Mouse (Mus musculus): ENCODE data around the gene Khdc3. TPM values are rescaled to one million over a fixed set of nuclear protein-coding genes. Genes with fewer than 3 reads are reported as not detected.
A peak's percentile ranks its signal among the peaks of the same experiment; 100 is the strongest.
"Not testable (repeated sequence)": the region's sequence is repeated elsewhere in the genome, so short reads cannot be mapped to it uniquely, and the experiment has no call there.

Gene Khdc3
- polyA plus RNA-seq, 1 experiment from 2014 or later, result not detected

DNA sequence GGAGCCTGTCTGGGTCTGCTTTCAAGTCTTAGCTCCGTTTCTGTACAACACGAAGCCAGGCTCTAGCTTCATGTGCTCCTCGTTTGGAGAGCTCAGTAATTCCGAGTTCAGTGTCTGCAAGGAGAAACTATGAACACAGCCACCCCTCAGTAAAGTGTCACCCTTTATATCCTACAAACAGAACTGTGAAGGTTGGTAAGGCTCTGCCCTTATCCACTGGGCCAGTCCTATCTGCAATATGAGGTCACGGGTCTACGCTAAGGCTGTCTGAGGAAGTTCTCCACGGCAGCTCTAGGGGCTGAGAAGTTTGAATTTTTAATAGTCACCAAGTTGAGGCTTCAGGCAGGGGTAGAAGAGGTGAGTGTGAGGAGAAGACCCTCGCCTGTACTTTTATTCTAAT, 29.2 kb upstream of the Khdc3 start:
- no peak for DNase-seq (ENCODE audit: low spot score)
- peaks cover 4% of the 10 kb centered on the region for H3K4me1 ChIP-seq (replicated peaks; ENCODE audit: control insufficient read depth, insufficient read depth, low read length)
- H3K4me2 ChIP-seq, result no peak overlapping the region
- H3K4me3 ChIP-seq (ENCODE audit: low read depth, low read length), result no peak overlapping the region
- no peaks in the 10 kb centered on the region for H3K9me3 ChIP-seq (ENCODE audit: control insufficient read depth, low read length)
- no peaks in the 10 kb centered on the region for H3K36me3 ChIP-seq (ENCODE audit: control insufficient read depth, insufficient read depth, low read length)
- no peak overlapping the region for H3K27ac ChIP-seq (ENCODE audit: low read depth, low read length)
- 59% methylated on average over 8 of the region's 8 CpGs for WGBS
- peak; percentile 30; the same call in 1 of the 2 replicates for ATAC-seq (replicated peaks; ENCODE audit: low FRiP score)
- no peaks in the 10 kb centered on the region for H3K27me3 ChIP-seq (replicated peaks; ENCODE audit: control insufficient read depth, insufficient read depth, low read length)
- no peak overlapping the region for H3K9ac ChIP-seq (ENCODE audit: low read depth, low read length)

DNA sequence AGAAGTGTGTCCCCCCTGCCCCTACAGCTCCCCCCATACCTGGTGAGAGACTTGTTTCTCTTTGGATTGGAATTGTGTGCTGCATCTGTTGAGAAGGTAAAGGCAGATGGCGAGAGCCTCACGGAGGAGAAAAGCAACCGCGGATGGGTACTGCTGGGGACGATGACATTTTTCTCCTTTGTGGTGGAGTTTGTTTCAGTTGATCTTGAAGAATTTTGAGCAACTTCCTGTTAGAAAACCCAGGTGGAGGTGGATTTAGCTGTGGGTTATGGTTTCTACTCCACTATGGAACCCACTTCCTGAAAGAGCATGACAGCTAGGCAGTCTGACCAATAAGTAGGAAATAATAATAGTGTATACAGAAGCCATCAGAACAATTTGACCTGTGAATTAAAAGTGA, 28.5 kb upstream of the Khdc3 start:
- no peaks in the 10 kb centered on the region; the same call in none of the 2 replicates for H3K4me1 ChIP-seq (replicated peaks; ENCODE audit: control insufficient read depth, insufficient read depth, low read length)
- H3K27ac ChIP-seq (ENCODE audit: low read depth, low read length), result no peak overlapping the region
- no peaks in the 10 kb centered on the region for H3K36me3 ChIP-seq (ENCODE audit: control insufficient read depth, insufficient read depth, low read length)
- 66% methylated on average over 5 of the region's 5 CpGs for WGBS
- no peaks in the 10 kb centered on the region for H3K27me3 ChIP-seq (replicated peaks; ENCODE audit: control insufficient read depth, insufficient read depth, low read length)
- ATAC-seq (replicated peaks; ENCODE audit: low FRiP score), result no peak
- no peak overlapping the region for H3K4me2 ChIP-seq
- no peak overlapping the region for H3K4me3 ChIP-seq (ENCODE audit: low read depth, low read length)
- no peak for DNase-seq (ENCODE audit: low spot score)
- H3K9ac ChIP-seq (ENCODE audit: low read depth, low read length), result no peak overlapping the region
- H3K9me3 ChIP-seq (ENCODE audit: control insufficient read depth, low read length), result no peaks in the 10 kb centered on the region

GRCm38 (mm10) chr9:73079349-73079748, 22.3 kb upstream of the Khdc3 start:
- not testable (repeated sequence) for H3K4me2 ChIP-seq; H3K4me1 ChIP-seq (replicated peaks; ENCODE audit: control insufficient read depth, insufficient read depth, low read length); H3K4me3 ChIP-seq (ENCODE audit: low read depth, low read length); H3K9ac ChIP-seq (ENCODE audit: low read depth, low read length); H3K27me3 ChIP-seq (replicated peaks; ENCODE audit: control insufficient read depth, insufficient read depth, low read length); H3K9me3 ChIP-seq (ENCODE audit: control insufficient read depth, low read length); H3K36me3 ChIP-seq (ENCODE audit: control insufficient read depth, insufficient read depth, low read length); DNase-seq (ENCODE audit: low spot score); H3K27ac ChIP-seq (ENCODE audit: low read depth, low read length); ATAC-seq (replicated peaks; ENCODE audit: low FRiP score)
- WGBS, result 78% methylated on average over 9 of the region's 12 CpGs

DNA sequence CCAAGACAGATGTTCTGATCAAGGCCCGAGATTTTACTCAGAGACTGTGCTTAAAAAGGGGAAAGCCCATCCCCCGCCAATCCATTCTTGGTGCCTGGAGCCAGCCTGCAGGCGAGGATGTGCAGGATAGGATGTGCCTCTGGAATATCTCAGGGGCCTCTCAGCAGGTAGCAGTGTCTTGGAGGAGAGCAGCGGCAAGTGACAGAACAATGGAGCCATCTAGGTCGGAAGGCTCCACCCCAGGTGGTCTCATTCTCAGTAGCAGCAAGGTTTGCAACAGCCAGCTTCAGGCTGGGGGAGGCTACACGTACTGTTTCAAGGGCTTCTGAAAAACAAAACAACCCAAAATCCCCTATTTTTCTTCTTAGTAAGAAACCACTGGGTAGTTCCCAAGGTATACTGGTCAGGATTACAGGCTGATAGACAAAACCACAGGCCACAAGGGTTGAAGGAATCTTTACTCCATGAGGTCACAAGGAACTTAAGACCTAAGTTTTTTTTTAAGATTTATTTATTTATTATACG, 21.8 kb upstream of the Khdc3 start:
- Histone ChIP-seq H3K9ac (ENCODE audit: low read depth, low read length) (no peak overlapping the region), H3K27ac (ENCODE audit: low read depth, low read length) (no peak overlapping the region), H3K9me3 (ENCODE audit: control insufficient read depth, low read length) (no peaks in the 10 kb centered on the region), H3K4me3 (ENCODE audit: low read depth, low read length) (no peak overlapping the region), H3K4me1 (replicated peaks; ENCODE audit: control insufficient read depth, insufficient read depth, low read length) (no peaks in the 10 kb centered on the region), H3K4me2 (no peak overlapping the region), H3K27me3 (replicated peaks; ENCODE audit: control insufficient read depth, insufficient read depth, low read length) (no peaks in the 10 kb centered on the region), H3K36me3 (ENCODE audit: control insufficient read depth, insufficient read depth, low read length) (no peaks in the 10 kb centered on the region)
- no peak for DNase-seq (ENCODE audit: low spot score)
- ATAC-seq (replicated peaks; ENCODE audit: low FRiP score), result no peak
- whole genome bisulfite sequencing, result 65% methylated on average over 7 of the region's 7 CpGs

DNA sequence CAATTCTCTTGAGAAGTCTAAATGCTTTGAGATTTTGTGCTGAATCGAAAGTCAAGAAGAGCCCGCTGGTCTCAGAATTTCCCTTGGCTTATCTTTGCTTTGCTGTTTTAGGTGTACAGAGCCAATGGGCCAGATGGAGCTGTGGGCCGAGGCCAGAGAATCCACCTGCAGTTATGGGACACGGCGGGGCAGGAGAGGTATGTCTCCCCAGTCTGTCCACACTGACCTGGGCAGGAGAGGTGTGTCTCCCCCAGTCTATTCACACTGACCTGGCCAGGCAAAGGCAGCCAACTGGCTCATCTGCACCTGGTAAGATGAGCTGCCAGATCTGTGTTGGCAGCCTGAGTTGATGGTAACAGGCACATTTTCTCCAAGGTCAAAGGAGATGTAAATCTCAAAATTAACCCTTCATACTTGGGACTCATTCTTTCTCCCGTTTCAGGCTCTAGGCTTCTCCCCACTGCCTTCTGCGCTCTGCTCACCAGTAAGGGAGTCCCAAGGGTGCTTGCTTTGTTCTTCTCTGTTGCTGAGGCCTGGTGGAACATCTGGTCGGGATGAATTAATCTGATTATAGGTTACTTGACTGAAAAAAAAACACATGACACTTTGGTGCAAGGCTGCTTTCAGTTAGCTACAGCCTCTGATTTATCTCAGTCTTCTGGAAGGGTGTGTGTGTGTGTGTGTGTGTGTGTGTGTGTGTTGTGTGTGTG, 19.2 kb upstream of the Khdc3 start:
- no peaks in the 10 kb centered on the region for H3K27me3 ChIP-seq (replicated peaks; ENCODE audit: control insufficient read depth, insufficient read depth, low read length)
- no peak overlapping the region for H3K4me3 ChIP-seq (ENCODE audit: low read depth, low read length)
- 80% methylated on average over 8 of the region's 8 CpGs for WGBS
- no peak for DNase-seq (ENCODE audit: low spot score)
- ATAC-seq (replicated peaks; ENCODE audit: low FRiP score), result no peak
- H3K9ac ChIP-seq (ENCODE audit: low read depth, low read length), result no peak overlapping the region
- no peak overlapping the region for H3K4me2 ChIP-seq
- no peaks in the 10 kb centered on the region for H3K9me3 ChIP-seq (ENCODE audit: control insufficient read depth, low read length)
- H3K27ac ChIP-seq (ENCODE audit: low read depth, low read length), result no peak overlapping the region
- H3K36me3 ChIP-seq (ENCODE audit: control insufficient read depth, insufficient read depth, low read length), result no peaks in the 10 kb centered on the region
- H3K4me1 ChIP-seq (replicated peaks; ENCODE audit: control insufficient read depth, insufficient read depth, low read length), result peaks cover 3% of the 10 kb centered on the region

DNA sequence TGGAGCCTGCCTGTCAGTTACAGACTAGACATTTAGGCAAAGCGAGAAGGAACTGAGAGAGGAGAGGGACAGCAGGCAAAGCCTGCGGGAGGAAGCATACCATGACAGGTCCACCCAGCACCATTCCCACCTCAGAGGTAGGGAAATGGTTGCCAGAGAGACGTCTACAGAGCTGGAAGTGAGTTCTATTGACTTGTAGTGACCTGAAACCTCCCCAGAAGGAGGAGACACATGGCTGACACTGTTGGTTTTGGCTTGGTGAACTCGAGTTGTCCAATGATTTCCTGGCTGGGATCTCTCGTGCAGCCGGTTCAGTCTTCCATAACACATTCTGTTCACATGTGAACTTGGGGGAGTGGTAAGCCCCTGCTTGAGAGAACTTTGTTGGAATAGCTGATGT, 17.7 kb upstream of the Khdc3 start:
- Histone ChIP-seq H3K9ac (ENCODE audit: low read depth, low read length) (no peak overlapping the region), H3K9me3 (ENCODE audit: control insufficient read depth, low read length) (no peaks in the 10 kb centered on the region), H3K4me2 (no peak overlapping the region), H3K27me3 (replicated peaks; ENCODE audit: control insufficient read depth, insufficient read depth, low read length) (no peaks in the 10 kb centered on the region), H3K4me1 (replicated peaks; ENCODE audit: control insufficient read depth, insufficient read depth, low read length) (peaks cover 3% of the 10 kb centered on the region), H3K4me3 (ENCODE audit: low read depth, low read length) (no peak overlapping the region), H3K27ac (ENCODE audit: low read depth, low read length) (no peak overlapping the region), H3K36me3 (ENCODE audit: control insufficient read depth, insufficient read depth, low read length) (no peaks in the 10 kb centered on the region)
- DNase-seq (ENCODE audit: low spot score), result no peak
- 58% methylated on average over 6 of the region's 6 CpGs for WGBS
- ATAC-seq (replicated peaks; ENCODE audit: low FRiP score), result no peak

DNA sequence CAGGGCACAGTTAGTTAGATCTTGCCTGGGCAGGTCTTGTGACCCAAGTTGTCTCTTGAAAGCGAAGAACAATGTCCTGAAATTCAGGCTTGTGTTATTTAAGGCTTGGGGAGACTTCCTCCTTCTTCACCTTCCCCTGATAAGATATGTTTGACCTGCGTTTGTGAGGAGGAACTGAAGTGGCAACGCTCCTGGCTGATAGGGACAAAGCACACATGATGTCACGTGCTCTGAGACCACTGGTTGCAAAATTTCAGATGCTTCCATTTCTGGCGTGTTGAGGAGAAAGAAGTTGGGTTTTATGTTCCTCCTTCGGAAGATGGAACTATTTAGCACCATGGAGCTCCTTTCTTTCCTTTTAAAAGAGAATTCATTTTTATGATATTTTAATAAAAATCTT, 15.8 kb upstream of the Khdc3 start:
- no peak for DNase-seq (ENCODE audit: low spot score)
- no peaks in the 10 kb centered on the region for H3K36me3 ChIP-seq (ENCODE audit: control insufficient read depth, insufficient read depth, low read length)
- no peak for ATAC-seq (replicated peaks; ENCODE audit: low FRiP score)
- peaks cover 3% of the 10 kb centered on the region for H3K4me1 ChIP-seq (replicated peaks; ENCODE audit: control insufficient read depth, insufficient read depth, low read length)
- no peak overlapping the region for H3K4me2 ChIP-seq
- 37% methylated on average over 6 of the region's 6 CpGs for WGBS
- peak overlapping the region; percentile 32; the same call in 1 of the 2 replicates for H3K27ac ChIP-seq (ENCODE audit: low read depth, low read length)
- H3K9ac ChIP-seq (ENCODE audit: low read depth, low read length), result no peak overlapping the region
- no peaks in the 10 kb centered on the region for H3K9me3 ChIP-seq (ENCODE audit: control insufficient read depth, low read length)
- H3K27me3 ChIP-seq (replicated peaks; ENCODE audit: control insufficient read depth, insufficient read depth, low read length), result no peaks in the 10 kb centered on the region
- H3K4me3 ChIP-seq (ENCODE audit: low read depth, low read length), result no peak overlapping the region

DNA sequence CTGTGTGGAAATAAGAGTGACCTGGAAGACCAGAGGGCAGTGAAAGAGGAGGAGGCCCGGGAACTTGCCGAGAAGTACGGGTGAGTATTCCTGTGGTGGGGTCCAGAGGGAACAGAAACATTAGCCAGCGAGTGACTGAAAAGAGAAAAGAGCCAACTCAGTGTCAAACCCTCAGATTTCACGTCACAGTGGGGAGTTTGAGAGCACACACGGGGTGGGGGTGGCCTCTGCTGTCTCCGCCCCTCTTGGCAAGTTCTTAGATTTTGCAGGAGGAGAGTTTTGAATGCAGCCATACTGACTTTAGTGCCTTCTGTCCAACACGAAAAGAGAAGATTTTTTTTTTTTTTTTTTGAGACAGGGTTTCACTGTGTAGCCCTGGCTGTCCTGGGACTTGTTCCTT, 14.5 kb upstream of the Khdc3 start:
- Histone ChIP-seq H3K27ac (ENCODE audit: low read depth, low read length) (no peak overlapping the region), H3K9me3 (ENCODE audit: control insufficient read depth, low read length) (no peaks in the 10 kb centered on the region), H3K9ac (ENCODE audit: low read depth, low read length) (no peak overlapping the region), H3K27me3 (replicated peaks; ENCODE audit: control insufficient read depth, insufficient read depth, low read length) (no peaks in the 10 kb centered on the region), H3K36me3 (ENCODE audit: control insufficient read depth, insufficient read depth, low read length) (no peaks in the 10 kb centered on the region), H3K4me3 (ENCODE audit: low read depth, low read length) (no peak overlapping the region), H3K4me1 (replicated peaks; ENCODE audit: control insufficient read depth, insufficient read depth, low read length) (peaks cover 3% of the 10 kb centered on the region), H3K4me2 (no peak overlapping the region)
- no peak for ATAC-seq (replicated peaks; ENCODE audit: low FRiP score)
- no peak for DNase-seq (ENCODE audit: low spot score)
- WGBS, result 64% methylated on average over 8 of the region's 8 CpGs

DNA sequence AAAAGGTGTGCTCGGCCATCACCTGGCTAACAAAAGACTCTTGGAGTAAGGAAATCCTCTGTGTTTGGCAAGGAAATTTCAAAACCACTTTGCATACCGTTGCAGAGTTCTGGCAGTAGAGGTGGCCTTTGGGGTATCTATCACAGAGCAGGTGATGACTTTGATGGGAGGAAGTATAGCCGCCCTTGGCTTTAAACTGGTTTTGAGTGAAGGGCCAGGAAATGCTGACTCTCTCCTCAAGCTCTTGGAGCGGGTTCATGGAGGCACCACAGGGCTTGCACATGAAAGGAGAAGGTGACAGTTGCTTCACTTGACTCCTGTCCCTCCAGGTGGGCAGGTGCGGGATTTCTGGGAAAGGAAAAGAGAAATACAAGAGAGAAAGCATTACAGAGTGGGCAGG, 14.1 kb upstream of the Khdc3 start:
- 56% methylated on average over 5 of the region's 5 CpGs for WGBS

More for the DNA sequence above, 14.1 kb upstream of the Khdc3 start:
- Histone ChIP-seq H3K4me1 (replicated peaks; ENCODE audit: control insufficient read depth, insufficient read depth, low read length) (peaks cover 3% of the 10 kb centered on the region), H3K4me3 (ENCODE audit: low read depth, low read length) (no peak overlapping the region), H3K36me3 (ENCODE audit: control insufficient read depth, insufficient read depth, low read length) (no peaks in the 10 kb centered on the region), H3K9ac (ENCODE audit: low read depth, low read length) (no peak overlapping the region), H3K4me2 (no peak overlapping the region), H3K9me3 (ENCODE audit: control insufficient read depth, low read length) (no peaks in the 10 kb centered on the region), H3K27ac (ENCODE audit: low read depth, low read length) (no peak overlapping the region), H3K27me3 (replicated peaks; ENCODE audit: control insufficient read depth, insufficient read depth, low read length) (no peaks in the 10 kb centered on the region)
- DNase-seq (ENCODE audit: low spot score), result no peak
- ATAC-seq (replicated peaks; ENCODE audit: low FRiP score), result no peak

Measured in liver, embryonic 11.5 days (tissue).